Mouse (Mus musculus) cerebellum, adult 2 months (tissue): ENCODE measurements around the gene Popdc2.

Experiments used
- CTCF ChIP-seq: fragments of 200-500 bp; IDR thresholded peaks from 2 replicates; pipeline ENCODE4 v1.5.1; 2011; ENCODE audit warnings: low read depth, mild to moderate bottlenecking, control low read depth, low read length, moderate library complexity, borderline replicate concordance; ENCODE audit not compliant: insufficient read depth
- POLR2A ChIP-seq: fragments of 200-500 bp; IDR thresholded peaks from 2 replicates; pipeline ENCODE4 v1.6.1; 2011; ENCODE audit warnings: low read length, control low read depth, borderline replicate concordance; ENCODE audit not compliant: insufficient read depth

DNA sequence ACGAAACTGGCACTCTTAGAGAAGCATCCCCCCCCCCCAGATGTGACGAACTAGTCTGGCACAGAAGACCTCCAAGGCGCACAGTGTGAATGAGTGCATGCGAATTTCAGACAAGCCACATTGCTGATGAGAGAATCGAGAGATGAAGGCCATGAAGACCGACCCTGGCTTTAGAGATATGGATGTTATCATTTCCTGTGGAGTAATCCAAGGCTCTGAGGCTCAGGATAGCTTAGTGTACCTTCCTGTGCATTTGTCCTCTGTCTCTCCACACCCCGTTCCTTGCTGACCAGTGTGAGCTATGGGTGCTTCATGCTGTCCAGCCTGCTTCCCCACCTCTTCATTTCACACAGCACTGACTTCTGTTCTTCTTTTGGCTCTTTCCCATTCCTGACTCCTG lies 13.2 kb downstream of the Popdc2 start:
- TF ChIP-seq CTCF (no peak), POLR2A (no peak)
